Mouse (Mus musculus) MEL (cell line): ENCODE measurements around the gene Magohb. TPM values are rescaled to one million over a fixed set of nuclear protein-coding genes. Genes with fewer than 3 reads are reported as not detected.

Experiments used
- DNase-seq: peaks from one replicate; pipeline ENCODE4 v3.0.0; 2011; ENCODE audit warnings: low read depth, low spot score
- H3K27ac ChIP-seq: 2 replicates; pipeline ENCODE4 v1.5.1; 2012; ENCODE audit warnings: low read depth, mild to moderate bottlenecking, control low read depth, low read length, moderate library complexity; ENCODE audit not compliant: control insufficient read depth
- H3K27me3 ChIP-seq, 2 experiments: fragments of 150-350 bp in 1 of 2; sonication (generic) in 1 of 2; 2 replicates each; pipeline ENCODE4 v1.6.1; 2012; ENCODE audit warnings: low read length in 2 of 2, mild to moderate bottlenecking in 2 of 2, improper control_type of control experiment in 1 of 2, moderate library complexity in 1 of 2; ENCODE audit not compliant: insufficient read depth in 2 of 2, control insufficient read depth in 1 of 2
- H3K36me3 ChIP-seq, 2 experiments: 2 replicates each; pipeline ENCODE4 v1.6.1; 2012 to 2014; ENCODE audit warnings: low read length in 2 of 2, improper control_type of control experiment in 1 of 2, inconsistent platforms in 1 of 2, mild to moderate bottlenecking in 1 of 2; ENCODE audit not compliant: insufficient read depth in 2 of 2, control insufficient read depth in 1 of 2
- H3K4me1 ChIP-seq, 2 experiments: fragments of 150-350 bp in 1 of 2; sonication (generic) in 1 of 2; 2 replicates each; pipeline ENCODE4 v1.6.1; 2012; ENCODE audit warnings: low read length in 2 of 2, improper control_type of control experiment in 1 of 2, mild to moderate bottlenecking in 1 of 2; ENCODE audit not compliant: insufficient read depth in 2 of 2, control insufficient read depth in 1 of 2
- H3K4me3 ChIP-seq, 2 experiments: fragments of 150-350 bp in 1 of 2; sonication (generic) in 1 of 2; 2 replicates each; pipeline ENCODE4 v1.5.1; 2012; ENCODE audit warnings: low read depth in 2 of 2, low read length in 2 of 2, mild to moderate bottlenecking in 2 of 2, moderate library complexity in 2 of 2, control low read depth in 1 of 2, improper control_type of control experiment in 1 of 2; ENCODE audit not compliant: control insufficient read depth in 1 of 2, insufficient read depth in 1 of 2
- H3K79me2 ChIP-seq: 2 replicates; pipeline ENCODE4 v1.6.1; 2012; ENCODE audit warnings: mild to moderate bottlenecking, low read length, moderate library complexity; ENCODE audit not compliant: control insufficient read depth, poor library complexity, insufficient read depth
- H3K9ac ChIP-seq: 2 replicates; pipeline ENCODE4 v1.6.1; 2012; ENCODE audit warnings: low read depth, mild to moderate bottlenecking, control low read depth, low read length, moderate library complexity; ENCODE audit not compliant: control insufficient read depth, poor library complexity, severe bottlenecking
- H3K9me3 ChIP-seq: fragments of 150-350 bp; sonication (generic); replicated peaks from 2 replicates; pipeline ENCODE4 v1.6.1; 2012; ENCODE audit warnings: mild to moderate bottlenecking, low read length, improper control_type of control experiment, moderate library complexity; ENCODE audit not compliant: insufficient read depth
- BHLHE40 ChIP-seq: IDR thresholded peaks from 2 replicates; pipeline ENCODE4 v1.6.1; 2012; ENCODE audit warnings: low read depth, mild to moderate bottlenecking, inconsistent platforms, low read length, improper control_type of control experiment, borderline replicate concordance
- CHD1 ChIP-seq: IDR thresholded peaks from 2 replicates; pipeline ENCODE4 v1.6.1; 2012; ENCODE audit warnings: low read depth, mild to moderate bottlenecking, inconsistent platforms, low read length, improper control_type of control experiment
- CHD2 ChIP-seq: IDR thresholded peaks from 2 replicates; pipeline ENCODE4 v1.6.1; 2011; ENCODE audit warnings: low read length, improper control_type of control experiment
- E2F4 ChIP-seq: IDR thresholded peaks from 2 replicates; pipeline ENCODE4 v1.6.1; 2011; ENCODE audit warnings: low read depth, low read length, improper control_type of control experiment, borderline replicate concordance
- ELF1 ChIP-seq: IDR thresholded peaks from 2 replicates; pipeline ENCODE4 v1.6.1; 2014; ENCODE audit warnings: low read depth, mild to moderate bottlenecking, inconsistent platforms, low read length, improper control_type of control experiment, moderate library complexity
- EP300 ChIP-seq, 2 experiments: IDR thresholded peaks; 2 replicates each; pipeline ENCODE4 v1.6.1; 2011; ENCODE audit warnings: improper control_type of control experiment in 2 of 2, low read length in 2 of 2, low read depth in 1 of 2, mild to moderate bottlenecking in 1 of 2
- GABPA ChIP-seq: IDR thresholded peaks from 2 replicates; pipeline ENCODE4 v1.6.1; 2012; ENCODE audit warnings: low read depth, mild to moderate bottlenecking, inconsistent platforms, low read length, improper control_type of control experiment, moderate library complexity
- JUND ChIP-seq: IDR thresholded peaks from 2 replicates; pipeline ENCODE4 v1.6.1; 2011; ENCODE audit warnings: low read depth, mild to moderate bottlenecking, improper control_type of control experiment, low read length
- KAT2A ChIP-seq: conservative IDR thresholded peaks from 2 replicates; pipeline ENCODE4 v1.6.1; 2012; ENCODE audit warnings: low read depth, low read length, improper control_type of control experiment, inconsistent platforms
- MAFK ChIP-seq: IDR thresholded peaks from 2 replicates; pipeline ENCODE4 v1.6.1; 2011; ENCODE audit warnings: low read depth, mild to moderate bottlenecking, low read length, improper control_type of control experiment, borderline replicate concordance
- MAX ChIP-seq: IDR thresholded peaks from 2 replicates; pipeline ENCODE4 v1.6.1; 2011; ENCODE audit warnings: low read length, improper control_type of control experiment
- MAZ ChIP-seq: IDR thresholded peaks from 2 replicates; pipeline ENCODE4 v1.6.1; 2012; ENCODE audit warnings: low read depth, mild to moderate bottlenecking, inconsistent platforms, low read length, improper control_type of control experiment
- POLR2A ChIP-seq, 2 experiments: IDR thresholded peaks; 2 replicates each; pipeline ENCODE4 v1.6.1; 2011 to 2012; ENCODE audit warnings: low read length in 2 of 2, mild to moderate bottlenecking in 2 of 2, control low read depth in 1 of 2, improper control_type of control experiment in 1 of 2, low read depth in 1 of 2, moderate library complexity in 1 of 2; ENCODE audit not compliant: control insufficient read depth in 1 of 2, insufficient read depth in 1 of 2, poor library complexity in 1 of 2
- POLR2AphosphoS5 ChIP-seq: IDR thresholded peaks from 2 replicates; pipeline ENCODE4 v1.6.1; 2012; ENCODE audit warnings: low read depth, borderline replicate concordance, mild to moderate bottlenecking, inconsistent platforms, low read length, moderate library complexity, mixed read lengths
- RCOR1 ChIP-seq: IDR thresholded peaks from 2 replicates; pipeline ENCODE4 v1.6.1; 2012; ENCODE audit warnings: low read depth, mild to moderate bottlenecking, inconsistent platforms, low read length, improper control_type of control experiment
- SIN3A ChIP-seq: IDR thresholded peaks from 2 replicates; pipeline ENCODE4 v1.6.1; 2012; ENCODE audit warnings: low read length, improper control_type of control experiment, inconsistent platforms
- TAL1 ChIP-seq: IDR thresholded peaks from 2 replicates; pipeline ENCODE4 v1.6.1; 2012; ENCODE audit warnings: mild to moderate bottlenecking, inconsistent platforms, low read length, moderate library complexity, mixed read lengths
- TBP ChIP-seq: IDR thresholded peaks from 2 replicates; pipeline ENCODE4 v1.8.0; 2011; ENCODE audit warnings: low read depth, low read length, improper control_type of control experiment
- UBTF ChIP-seq: IDR thresholded peaks from 2 replicates; pipeline ENCODE4 v1.6.1; 2012; ENCODE audit warnings: low read depth, mild to moderate bottlenecking, inconsistent platforms, low read length, improper control_type of control experiment, moderate library complexity, borderline replicate concordance; ENCODE audit not compliant: insufficient read depth
- ZKSCAN1 ChIP-seq: IDR thresholded peaks from 2 replicates; pipeline ENCODE4 v1.6.1; 2012; ENCODE audit warnings: low read depth, mild to moderate bottlenecking, inconsistent platforms, low read length, improper control_type of control experiment, moderate library complexity
- ZNF384 ChIP-seq: IDR thresholded peaks from 2 replicates; pipeline ENCODE4 v1.6.1; 2012; ENCODE audit warnings: low read depth, mild to moderate bottlenecking, inconsistent platforms, low read length, improper control_type of control experiment
- polyA plus RNA-seq, 2 experiments: library from polyadenylated mRNA; stranded (reverse) in 1 of 2; unstranded in 1 of 2; fragments of >175 nt in 1 of 2; fragments of >200 nt in 1 of 2; gene quantifications; 2 replicates each; pipeline versions ENCODE4 v1.2.1 to v1.2.4; 2012; ENCODE audit warnings: low replicate concordance in 2 of 2, low read depth in 1 of 2; ENCODE audit not compliant: insufficient read length in 2 of 2, insufficient read depth in 1 of 2, missing spikeins in 1 of 2
- total RNA-seq: library from RNA; depleted of rRNA; stranded (reverse); fragments of 300-350 nt; gene quantifications from 2 replicates; pipeline ENCODE4 v1.2.3, GENCODE M21; 2012

The Magohb gene
- total and polyA plus RNA-seq, 3 experiments = 31.4 to 38.2 TPM; not detected in 1

DNA sequence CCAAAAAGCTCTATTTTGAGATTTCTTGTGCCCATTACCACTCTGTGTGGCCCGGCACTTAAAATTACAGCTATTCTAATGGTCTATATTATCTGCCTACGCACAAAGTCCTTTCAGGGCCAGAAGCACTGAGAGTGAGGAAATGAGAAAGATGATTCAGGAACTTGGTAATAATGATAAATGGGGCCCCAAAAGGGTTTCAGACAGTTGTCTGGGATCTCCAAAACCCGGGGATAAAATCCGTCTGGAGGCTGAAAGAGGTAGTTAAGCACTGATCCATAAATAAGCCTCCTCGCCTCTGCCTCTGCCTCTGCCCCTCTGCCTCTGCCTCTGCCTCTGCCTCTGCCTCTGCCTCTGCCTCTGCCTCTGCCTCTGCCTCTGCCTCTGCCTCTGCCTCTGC lies 28.9 kb downstream of the Magohb start:
- Histone ChIP-seq H3K4me3 (no peak overlapping the region), H3K4me1 (no peaks in the 10 kb centered on the region), H3K79me2 (no peaks in the 10 kb centered on the region), H3K9ac (no peak overlapping the region), H3K27ac (no peak overlapping the region), H3K27me3 (no peaks in the 10 kb centered on the region), H3K9me3 (no peaks in the 10 kb centered on the region), H3K36me3 (no peaks in the 10 kb centered on the region)
- no peak for TF ChIP-seq SIN3A
- TF ChIP-seq RCOR1 = no peak
- no peak for TF ChIP-seq CHD2
- no peak for TF ChIP-seq EP300 (IDR thresholded peaks at IDR 0.05; ENCODE audit: low read depth in 1 of 2, low read length in 2 of 2)
- no peak for TF ChIP-seq UBTF
- no peak for TF ChIP-seq E2F4
- TF ChIP-seq MAX = no peak
- no peak for TF ChIP-seq CHD1
- TF ChIP-seq JUND = no peak
- no peak for TF ChIP-seq MAZ
- TF ChIP-seq TAL1 = no peak
- DNase-seq = no peak

DNA sequence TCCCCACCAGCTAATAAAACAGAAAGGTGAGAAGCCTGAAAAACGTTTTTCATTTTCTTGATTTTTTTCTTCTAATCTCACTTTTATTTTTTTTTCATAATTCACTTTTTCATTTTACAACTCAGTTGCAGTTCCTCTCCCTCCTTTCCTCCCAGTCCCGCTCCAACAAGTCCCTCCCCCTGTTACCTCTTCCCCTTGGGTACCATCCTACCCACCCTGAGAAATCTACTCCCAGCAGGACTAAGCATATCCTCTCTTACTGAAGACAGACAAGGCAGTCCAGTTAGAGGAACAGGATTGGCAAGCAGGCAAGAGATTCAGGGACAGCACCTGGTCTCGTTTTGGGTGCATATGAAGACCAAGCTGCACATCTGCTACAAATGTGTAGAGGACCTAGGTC lies 30.3 kb downstream of the Magohb start:
- no peak overlapping the region for H3K27ac ChIP-seq
- no peaks in the 10 kb centered on the region for H3K4me1 ChIP-seq
- no peaks in the 10 kb centered on the region for H3K36me3 ChIP-seq
- H3K4me3 ChIP-seq = no peak overlapping the region
- H3K79me2 ChIP-seq = no peaks in the 10 kb centered on the region
- H3K9ac ChIP-seq = no peak overlapping the region
- H3K9me3 ChIP-seq = no peaks in the 10 kb centered on the region
- TF ChIP-seq MAFK (no peak), ZKSCAN1 (no peak), ELF1 (no peak), TBP (no peak), JUND (no peak), POLR2AphosphoS5 (no peak), MAX (no peak), POLR2A (IDR thresholded peaks at IDR 0.05; ENCODE audit: control insufficient read depth in 1 of 2, insufficient read depth in 1 of 2, low read depth in 1 of 2, low read length in 2 of 2, poor library complexity in 1 of 2) (no peak), UBTF (no peak), ZNF384 (no peak), EP300 (IDR thresholded peaks at IDR 0.05; ENCODE audit: low read depth in 1 of 2, low read length in 2 of 2) (no peak), KAT2A (no peak), TAL1 (no peak), BHLHE40 (no peak), GABPA (no peak), CHD1 (no peak)
- H3K27me3 ChIP-seq = no peaks in the 10 kb centered on the region
- DNase-seq = no peak
